Mouse (Mus musculus): ENCODE measurements at regions not wholly inside any gene's neighbourhood (a gene's known extent, or its start where the extent isn't known, plus 50 kb on each side); places are given as distances from the start of the nearest gene placed in this dataset.

DNA sequence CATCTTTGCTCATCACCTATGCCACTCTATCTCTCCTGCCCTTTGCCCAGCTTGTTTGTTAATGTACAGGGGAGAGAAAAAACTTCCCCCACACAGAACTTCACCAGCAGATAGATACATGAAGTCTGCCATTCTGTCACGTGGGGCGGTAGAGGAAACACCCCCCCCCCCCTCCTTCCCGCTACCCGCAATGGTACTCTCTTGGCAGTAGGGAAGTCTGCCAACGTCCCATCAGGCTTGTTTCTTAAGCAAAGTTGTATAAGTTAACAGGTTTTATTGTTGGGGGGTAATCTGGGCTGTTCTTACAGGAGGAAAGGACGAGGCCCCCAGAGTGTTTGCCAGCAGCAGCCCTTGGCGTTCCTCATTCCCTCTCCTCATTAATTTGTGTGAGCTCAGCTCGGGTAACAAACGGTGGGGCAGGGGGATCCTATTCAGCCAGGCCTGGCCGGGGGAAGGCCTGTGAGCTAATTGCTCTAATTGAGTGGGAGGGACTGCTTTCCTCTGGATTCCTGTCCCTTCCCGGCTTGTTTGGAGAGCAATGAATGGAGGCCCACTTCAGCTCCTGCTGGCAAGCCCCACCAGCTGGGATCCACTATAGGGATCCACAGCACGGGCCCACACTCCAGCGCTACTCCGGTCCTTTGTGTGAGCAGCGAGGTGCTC, 292.5 kb downstream of the Bcl11a start:
- 15% methylated on average over 15 of the region's 15 CpGs for WGBS
- H3K27me3 ChIP-seq: no peaks in the 10 kb centered on the region
- no peak overlapping the region for H3K9ac ChIP-seq
- H3K4me3 ChIP-seq (replicated peaks): no peak overlapping the region
- peaks cover 19% of the 10 kb centered on the region for H3K4me1 ChIP-seq
- H3K9me3 ChIP-seq (replicated peaks): no peaks in the 10 kb centered on the region
- peak; percentile 78 for ATAC-seq (replicated peaks; ENCODE audit: low FRiP score)
- H3K4me2 ChIP-seq: peak overlapping the region; percentile 29
- H3K36me3 ChIP-seq: no peaks in the 10 kb centered on the region
- H3K27ac ChIP-seq: no peak overlapping the region

DNA sequence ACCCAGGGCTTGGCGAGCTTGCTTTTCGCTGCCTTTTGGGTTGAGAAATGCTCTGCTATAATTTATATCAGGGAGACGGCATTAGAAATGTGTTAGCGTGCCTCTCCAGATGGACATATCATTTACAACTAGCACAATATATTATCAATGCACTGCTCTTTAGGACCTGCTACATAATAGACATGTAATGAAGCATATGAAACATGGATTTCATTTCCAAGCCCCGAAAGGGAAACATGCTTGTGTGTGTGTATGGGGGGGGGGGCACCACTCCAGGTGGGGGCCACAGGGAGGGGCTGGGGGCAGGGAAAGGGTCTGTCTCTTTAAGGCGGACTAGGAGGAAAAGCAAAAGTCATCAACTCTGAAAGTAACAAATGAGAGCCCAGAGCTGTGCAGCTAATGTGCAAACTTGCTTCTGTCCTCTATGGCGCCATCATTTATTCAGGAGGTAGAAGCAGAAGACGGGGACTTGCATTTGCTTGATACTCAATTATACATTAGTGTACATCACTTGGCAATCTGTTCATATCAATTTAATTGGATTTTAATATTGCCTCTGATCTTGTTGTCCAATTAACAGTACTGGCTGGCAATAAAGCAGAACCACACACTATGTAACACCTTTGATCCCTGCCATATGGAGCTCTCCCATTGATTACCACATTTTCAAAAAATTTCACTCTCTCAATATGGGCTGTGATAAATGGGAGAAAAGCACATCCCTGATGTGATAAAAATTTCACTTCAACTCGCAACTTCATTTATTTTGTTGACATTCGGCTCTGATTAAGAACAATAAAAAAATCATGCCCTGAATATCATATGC, 293.2 kb downstream of the Bcl11a start:
- Histone ChIP-seq H3K9me3 (replicated peaks) (no peaks in the 10 kb centered on the region), H3K9ac (no peak overlapping the region), H3K36me3 (no peaks in the 10 kb centered on the region), H3K4me1 (peaks cover 19% of the 10 kb centered on the region), H3K27ac (no peak overlapping the region), H3K4me2 (peak overlapping the region; percentile 29), H3K27me3 (no peaks in the 10 kb centered on the region), H3K4me3 (replicated peaks) (no peak overlapping the region)
- ATAC-seq (replicated peaks; ENCODE audit: low FRiP score): peak; percentile 22; the same call in 1 of the 2 replicates
- 55% methylated on average over 10 of the region's 10 CpGs for WGBS

DNA sequence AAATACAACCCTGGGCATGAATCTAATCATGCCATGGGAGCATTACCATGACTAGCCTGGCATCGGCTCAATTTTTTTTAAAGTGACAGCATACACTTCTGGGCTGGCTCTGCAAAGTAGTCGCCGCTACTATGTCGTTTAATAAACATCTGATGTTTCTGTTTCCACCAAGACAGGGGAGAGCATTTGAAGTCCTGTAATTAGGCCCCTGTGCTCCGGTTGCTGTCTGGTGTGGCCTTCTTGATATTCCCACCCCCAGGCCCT, 293.8 kb downstream of the Bcl11a start:
- ATAC-seq (replicated peaks; ENCODE audit: low FRiP score): no peak
- H3K4me3 ChIP-seq (replicated peaks): no peak overlapping the region
- no peak overlapping the region for H3K27ac ChIP-seq
- H3K4me1 ChIP-seq: peaks cover 19% of the 10 kb centered on the region
- 71% methylated on average over 5 of the region's 5 CpGs for WGBS
- H3K4me2 ChIP-seq: no peak overlapping the region
- no peaks in the 10 kb centered on the region for H3K9me3 ChIP-seq (replicated peaks)
- no peak overlapping the region for H3K9ac ChIP-seq
- H3K36me3 ChIP-seq: no peaks in the 10 kb centered on the region
- no peaks in the 10 kb centered on the region for H3K27me3 ChIP-seq

DNA sequence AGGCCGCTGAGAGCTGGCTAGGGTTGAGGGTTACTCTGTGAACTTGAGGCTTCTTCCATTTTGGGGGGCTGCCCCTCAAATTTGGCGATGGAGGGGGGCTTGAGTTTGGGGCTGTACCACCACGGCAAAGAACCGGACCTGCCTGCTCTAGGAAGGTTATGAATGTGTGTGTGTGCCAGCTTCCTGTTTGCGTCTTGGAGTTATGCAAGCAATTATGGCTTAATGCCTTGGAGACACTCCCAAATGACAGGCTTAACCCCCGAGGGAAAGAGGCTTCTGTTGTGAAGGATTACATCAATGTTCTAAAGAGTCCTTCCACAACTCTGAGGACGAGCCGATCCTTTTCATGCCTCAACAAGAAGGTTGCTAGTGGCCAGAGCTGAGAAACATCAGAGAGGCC, 294.1 kb downstream of the Bcl11a start:
- Histone ChIP-seq H3K9ac (no peak overlapping the region), H3K4me3 (replicated peaks) (no peak overlapping the region), H3K36me3 (no peaks in the 10 kb centered on the region), H3K4me2 (no peak overlapping the region), H3K9me3 (replicated peaks) (no peaks in the 10 kb centered on the region), H3K27ac (no peak overlapping the region), H3K27me3 (no peaks in the 10 kb centered on the region), H3K4me1 (peaks cover 19% of the 10 kb centered on the region)
- WGBS: 56% methylated on average over 8 of the region's 8 CpGs
- ATAC-seq (replicated peaks; ENCODE audit: low FRiP score): no peak

DNA sequence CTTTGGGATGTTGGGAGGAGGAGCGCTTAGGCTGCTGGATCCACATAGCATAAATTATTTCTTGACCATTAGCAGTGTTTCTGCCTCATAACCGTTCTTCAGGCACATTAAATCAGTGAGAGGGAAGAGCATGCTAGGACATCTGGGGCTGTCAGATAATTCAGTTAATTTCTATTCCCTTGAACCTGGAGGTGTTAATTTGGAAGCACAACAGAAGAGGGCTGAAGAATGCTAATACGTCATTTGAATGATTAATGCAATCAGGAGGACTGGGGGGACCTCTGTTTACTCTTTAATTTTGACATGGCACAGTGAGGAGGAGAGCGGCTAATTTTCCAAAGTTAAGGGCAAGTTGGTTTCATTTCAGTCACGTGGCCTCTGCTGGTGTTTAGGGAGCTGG, 294.8 kb downstream of the Bcl11a start:
- no peaks in the 10 kb centered on the region for H3K9me3 ChIP-seq (replicated peaks)
- H3K4me2 ChIP-seq: no peak overlapping the region
- H3K4me3 ChIP-seq (replicated peaks): no peak overlapping the region
- H3K27me3 ChIP-seq: no peaks in the 10 kb centered on the region
- ATAC-seq (replicated peaks; ENCODE audit: low FRiP score): no peak
- H3K36me3 ChIP-seq: no peaks in the 10 kb centered on the region
- H3K4me1 ChIP-seq: peaks cover 19% of the 10 kb centered on the region
- no peak overlapping the region for H3K9ac ChIP-seq
- 52% methylated on average over 5 of the region's 5 CpGs for WGBS
- H3K27ac ChIP-seq: no peak overlapping the region

DNA sequence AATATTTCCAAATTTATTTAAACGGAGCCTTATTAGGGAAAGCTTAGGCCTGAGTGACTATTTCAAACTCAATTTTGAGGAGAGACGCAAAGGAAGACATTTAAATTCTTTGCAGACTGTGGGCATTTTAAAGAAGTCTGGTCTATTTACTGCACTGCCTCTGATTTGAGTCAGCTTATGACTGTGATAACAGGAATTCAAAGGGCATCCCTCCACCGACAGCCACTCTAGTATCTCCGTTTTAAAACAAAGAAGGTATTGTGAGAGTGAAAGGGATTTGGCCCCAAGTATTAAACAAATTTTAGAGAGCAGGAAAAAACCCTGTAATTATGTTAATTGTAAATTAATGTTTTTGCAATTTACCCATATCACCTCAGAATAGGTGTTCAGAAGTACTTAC, 295.4 kb downstream of the Bcl11a start:
- peaks cover 19% of the 10 kb centered on the region for H3K4me1 ChIP-seq
- H3K27ac ChIP-seq: no peak overlapping the region
- 68% methylated on average over 4 of the region's 4 CpGs for WGBS
- no peak overlapping the region for H3K9ac ChIP-seq
- no peaks in the 10 kb centered on the region for H3K36me3 ChIP-seq
- no peaks in the 10 kb centered on the region for H3K27me3 ChIP-seq
- no peak overlapping the region for H3K4me3 ChIP-seq (replicated peaks)
- no peaks in the 10 kb centered on the region for H3K9me3 ChIP-seq (replicated peaks)
- H3K4me2 ChIP-seq: no peak overlapping the region
- no peak for ATAC-seq (replicated peaks; ENCODE audit: low FRiP score)

DNA sequence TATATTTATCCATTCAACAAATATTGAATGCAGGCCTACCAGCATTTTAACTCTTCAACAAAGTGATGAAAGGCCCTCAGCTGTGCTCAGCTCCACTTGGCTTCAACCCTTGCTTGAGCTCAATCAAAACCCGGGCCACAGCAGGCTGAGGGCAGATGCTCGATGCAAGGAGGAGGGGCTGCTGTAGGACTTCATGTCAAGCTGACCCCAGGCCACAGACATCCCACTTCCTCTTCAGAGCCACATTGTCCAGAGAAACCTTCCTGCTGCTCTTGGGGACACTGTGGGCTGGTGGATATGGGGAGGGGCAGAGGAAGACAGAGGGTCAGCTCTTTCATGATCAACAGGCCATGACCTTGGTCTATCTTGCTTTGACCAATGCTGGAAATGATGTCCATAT, 299.7 kb downstream of the Bcl11a start:
- H3K27me3 ChIP-seq: no peaks in the 10 kb centered on the region
- no peak overlapping the region for H3K4me2 ChIP-seq
- H3K9ac ChIP-seq: no peak overlapping the region
- WGBS: 57% methylated on average over 2 of the region's 2 CpGs
- 0 out of 2 replicates have a peak, but pooled peaks cover 2% of the 10 kb centered on the region for H3K4me1 ChIP-seq
- H3K36me3 ChIP-seq: no peaks in the 10 kb centered on the region
- no peak for ATAC-seq (replicated peaks; ENCODE audit: low FRiP score)
- H3K27ac ChIP-seq: no peak overlapping the region
- H3K9me3 ChIP-seq (replicated peaks): no peaks in the 10 kb centered on the region
- H3K4me3 ChIP-seq (replicated peaks): no peak overlapping the region

DNA sequence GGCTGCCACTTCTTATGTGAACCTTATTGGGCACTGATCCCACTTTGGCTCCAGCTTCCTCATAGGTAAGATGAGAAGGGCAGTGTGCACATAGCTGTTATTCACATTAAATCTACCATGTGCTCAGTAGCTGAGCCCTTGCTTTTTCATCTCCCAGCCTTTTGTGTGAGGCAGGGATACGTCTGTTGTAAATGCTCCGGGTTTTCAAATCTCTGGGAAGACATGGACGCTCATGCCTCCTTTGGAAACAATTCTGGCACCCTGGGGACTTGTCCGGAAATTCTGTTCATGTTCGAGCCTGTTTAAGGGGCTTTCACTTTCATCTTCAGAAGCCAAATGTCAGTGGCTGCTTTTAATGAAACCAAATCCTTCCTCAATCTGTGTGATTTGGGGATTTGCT, 312.7 kb downstream of the Bcl11a start:
- 44% methylated on average over 5 of the region's 5 CpGs for WGBS
- no peak for ATAC-seq (replicated peaks; ENCODE audit: low FRiP score)
- H3K4me3 ChIP-seq (replicated peaks): no peak overlapping the region
- no peak overlapping the region for H3K4me2 ChIP-seq
- no peak overlapping the region for H3K27ac ChIP-seq
- no peaks in the 10 kb centered on the region for H3K9me3 ChIP-seq (replicated peaks)
- no peaks in the 10 kb centered on the region for H3K27me3 ChIP-seq
- H3K36me3 ChIP-seq: no peaks in the 10 kb centered on the region
- no peaks in the 10 kb centered on the region for H3K4me1 ChIP-seq
- H3K9ac ChIP-seq: no peak overlapping the region

DNA sequence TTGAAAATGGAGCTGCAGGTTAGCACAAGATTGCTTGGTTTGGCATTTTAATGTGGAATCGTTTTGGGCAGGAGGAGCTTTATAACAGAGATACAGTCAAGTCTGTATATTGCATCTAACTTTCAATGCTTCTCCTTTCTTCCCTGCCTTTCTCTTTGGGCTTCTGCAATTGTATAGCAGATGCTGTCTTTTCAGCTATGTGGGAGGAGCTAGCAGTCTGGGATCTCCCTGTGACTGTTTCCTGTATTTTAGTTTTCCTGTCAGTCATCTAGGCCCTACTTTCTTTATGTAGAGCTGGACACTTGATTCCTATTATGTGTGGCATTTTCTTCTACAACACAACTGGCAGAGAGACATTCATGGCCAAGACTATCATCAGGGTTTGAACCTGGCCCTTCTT, 313.5 kb downstream of the Bcl11a start:
- Histone ChIP-seq H3K4me1 (no peaks in the 10 kb centered on the region), H3K9me3 (replicated peaks) (no peaks in the 10 kb centered on the region), H3K36me3 (no peaks in the 10 kb centered on the region), H3K4me2 (no peak overlapping the region), H3K27ac (no peak overlapping the region), H3K4me3 (replicated peaks) (no peak overlapping the region), H3K9ac (no peak overlapping the region), H3K27me3 (no peaks in the 10 kb centered on the region)
- 62% methylated on average over 1 of the region's 1 CpGs for WGBS
- ATAC-seq (replicated peaks; ENCODE audit: low FRiP score): no peak

DNA sequence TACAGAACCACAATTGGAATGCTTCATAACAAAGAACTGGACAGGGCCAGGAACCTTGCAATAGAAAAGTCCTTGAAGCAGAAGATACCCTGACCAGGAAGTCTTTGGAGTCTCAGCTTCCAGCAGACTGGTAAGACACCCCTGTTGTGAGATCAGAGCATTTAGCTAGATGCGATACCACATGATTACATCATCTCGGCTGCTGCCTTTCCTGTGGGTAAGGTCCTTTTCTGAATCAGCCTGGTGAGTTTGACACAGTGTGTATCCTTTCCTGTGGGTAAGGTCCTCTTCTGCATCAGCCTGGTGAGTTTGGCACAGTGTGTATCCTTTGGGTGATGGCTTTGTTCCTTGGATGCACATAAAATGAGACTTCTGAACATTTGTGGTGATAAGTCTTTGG, 317.6 kb downstream of the Bcl11a start:
- Histone ChIP-seq H3K4me3 (replicated peaks) (no peak overlapping the region), H3K27ac (no peak overlapping the region), H3K4me2 (no peak overlapping the region), H3K4me1 (no peaks in the 10 kb centered on the region), H3K9ac (no peak overlapping the region), H3K36me3 (no peaks in the 10 kb centered on the region), H3K9me3 (replicated peaks) (no peaks in the 10 kb centered on the region), H3K27me3 (no peaks in the 10 kb centered on the region)
- 81% methylated on average over 2 of the region's 2 CpGs for WGBS
- no peak for ATAC-seq (replicated peaks; ENCODE audit: low FRiP score)

DNA sequence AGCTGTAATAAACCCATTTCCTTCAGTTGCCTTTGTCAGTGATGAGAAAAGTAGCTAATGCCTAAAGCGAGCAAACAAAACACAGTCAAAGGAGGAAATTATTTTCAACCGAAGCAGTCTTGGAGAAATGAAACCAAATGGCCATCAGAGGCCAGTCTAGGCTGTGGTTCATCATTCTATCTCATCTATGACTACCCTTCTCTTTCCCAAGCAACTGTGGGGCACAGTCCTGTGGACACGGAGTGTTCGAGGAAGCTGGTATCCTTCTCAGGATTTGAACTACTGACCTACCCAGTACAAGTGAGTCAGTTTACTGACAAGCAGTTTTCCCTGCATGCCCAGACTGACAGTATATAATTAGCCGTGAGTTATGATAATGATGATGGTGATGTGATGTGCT, 319.1 kb downstream of the Bcl11a start:
- ATAC-seq (replicated peaks; ENCODE audit: low FRiP score): no peak
- no peak overlapping the region for H3K4me3 ChIP-seq (replicated peaks)
- no peaks in the 10 kb centered on the region for H3K4me1 ChIP-seq
- no peak overlapping the region for H3K4me2 ChIP-seq
- WGBS: 94% methylated on average over 5 of the region's 5 CpGs
- H3K36me3 ChIP-seq: no peaks in the 10 kb centered on the region
- H3K27me3 ChIP-seq: no peaks in the 10 kb centered on the region
- H3K9ac ChIP-seq: no peak overlapping the region
- H3K27ac ChIP-seq: no peak overlapping the region
- H3K9me3 ChIP-seq (replicated peaks): no peaks in the 10 kb centered on the region

DNA sequence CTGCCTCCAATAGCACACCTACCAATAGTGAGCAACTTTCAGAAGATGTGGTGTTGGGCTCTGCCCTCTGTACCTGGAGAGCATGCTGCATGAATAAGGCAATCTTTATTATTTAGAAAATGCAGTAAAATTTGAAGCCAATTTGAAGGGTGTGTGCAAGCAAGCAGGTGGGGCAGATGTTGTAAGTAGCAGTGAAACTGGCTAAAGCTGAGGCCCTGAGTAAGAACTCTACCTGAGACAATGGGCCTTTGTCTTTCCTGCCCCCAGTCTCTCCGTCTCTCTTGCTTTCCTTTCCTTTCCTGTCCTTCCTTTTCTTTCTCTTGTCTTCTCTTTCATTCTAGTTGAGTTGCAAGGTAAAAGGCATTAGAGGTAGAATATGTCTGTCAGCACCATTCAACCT, 319.9 kb downstream of the Bcl11a start:
- no peak for ATAC-seq (replicated peaks; ENCODE audit: low FRiP score)
- 72% methylated on average over 1 of the region's 1 CpGs for WGBS

DNA sequence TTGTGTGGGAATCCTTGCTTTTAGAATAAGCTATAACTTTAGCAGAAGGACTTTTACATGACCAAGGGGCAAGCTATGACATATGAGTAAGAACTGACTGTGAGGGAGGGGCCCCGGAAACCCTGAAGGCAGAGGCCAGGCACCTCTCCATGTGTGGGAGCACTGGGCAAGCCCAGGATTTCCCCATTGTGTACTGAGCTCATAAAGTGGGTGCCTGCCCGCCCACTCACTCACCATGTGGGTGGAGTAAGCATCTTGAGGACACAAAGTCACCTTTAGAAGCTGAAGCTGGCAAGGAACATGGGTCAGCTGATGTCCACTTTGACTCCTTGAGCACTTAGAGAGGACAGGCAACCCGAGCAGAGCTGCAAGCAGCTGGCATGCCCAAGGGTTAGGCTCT, 323.3 kb downstream of the Bcl11a start:
- H3K9ac ChIP-seq: no peak overlapping the region
- 78% methylated on average over 3 of the region's 3 CpGs for WGBS

More for the DNA sequence above, 319.9 kb downstream of the Bcl11a start:
- H3K27me3 ChIP-seq: no peaks in the 10 kb centered on the region
- H3K9ac ChIP-seq: no peak overlapping the region
- no peak overlapping the region for H3K4me3 ChIP-seq (replicated peaks)
- no peak overlapping the region for H3K27ac ChIP-seq
- H3K4me1 ChIP-seq: no peaks in the 10 kb centered on the region
- no peaks in the 10 kb centered on the region for H3K36me3 ChIP-seq
- H3K4me2 ChIP-seq: no peak overlapping the region
- H3K9me3 ChIP-seq (replicated peaks): no peaks in the 10 kb centered on the region

More for the DNA sequence above, 323.3 kb downstream of the Bcl11a start:
- Histone ChIP-seq H3K4me2 (no peak overlapping the region), H3K4me1 (no peaks in the 10 kb centered on the region), H3K36me3 (no peaks in the 10 kb centered on the region), H3K27me3 (no peaks in the 10 kb centered on the region), H3K9me3 (replicated peaks) (no peaks in the 10 kb centered on the region), H3K4me3 (replicated peaks) (no peak overlapping the region), H3K27ac (no peak overlapping the region)
- no peak for ATAC-seq (replicated peaks; ENCODE audit: low FRiP score)
